In the genomic region with DNA sequence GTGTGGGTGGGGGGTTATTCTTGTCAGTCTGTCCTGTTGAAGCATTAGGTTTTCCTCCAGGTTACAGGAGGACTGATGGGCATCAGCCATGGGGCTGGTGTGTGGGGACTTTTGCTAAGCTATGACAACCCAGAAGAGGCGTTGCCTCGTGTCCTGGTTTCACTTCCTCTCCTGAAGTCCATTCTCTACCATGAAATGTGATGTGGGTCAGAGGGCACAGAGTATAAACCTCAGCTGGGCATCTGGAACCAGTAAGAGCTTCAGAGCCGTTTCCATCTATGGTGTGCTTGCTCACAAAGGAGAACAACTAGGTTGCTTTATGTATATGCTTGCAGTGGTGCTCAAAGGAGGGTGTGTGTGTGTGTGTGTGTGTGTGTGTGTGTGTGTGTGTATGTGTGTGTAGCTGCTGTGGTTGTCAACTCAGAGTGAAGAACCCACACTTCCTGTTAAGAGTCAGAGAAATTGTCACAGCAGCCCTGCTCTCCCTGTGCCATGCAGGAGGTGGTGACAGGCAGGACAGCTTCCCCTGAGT, we compare ENCODE assay signal across 13 mouse cellular contexts. TPM values are rescaled to one million over a fixed set of nuclear protein-coding genes. Genes with fewer than 3 reads are reported as not detected.
A peak's percentile ranks its signal among the peaks of the same experiment; 100 is the strongest.
DNase-seq lines count a peak whose midpoint lies in the region; ATAC-seq and TF ChIP-seq lines count a peak whose summit lies in the region.
"Had no signal": no experiment of that assay in that cellular context is flagged by ENCODE, and none has a peak within 500 bp of the region (broad histone marks: within the 10 kb centered on the region; RNA-seq: fewer than 3 reads in every experiment).

No protein-coding gene starts in this region.

- no peak overlapping the region for H3K27ac ChIP-seq in liver, embryonic 14.5 days
- H3K27ac ChIP-seq in cerebellum, adult 2 months (ENCODE audit: insufficient read depth, low read length) = no peak overlapping the region

- no peaks in the 10 kb centered on the region for H3K36me3 ChIP-seq in liver, embryonic 14.5 days (replicated peaks; ENCODE audit: control insufficient read depth, insufficient read depth, low read depth)

- ATAC-seq in liver, embryonic 14.5 days (ENCODE audit: insufficient read depth) = no peak
- no peak for ATAC-seq in cerebellum, adult (ENCODE audit: insufficient number of reproducible peaks, low FRiP score, low TSS enrichment)
- ATAC-seq: Patski had no signal

- 26% methylated on average over 3 of the region's 3 CpGs for WGBS in liver, embryonic 14.5 days (ENCODE audit: insufficient replicate concordance)
- 77% methylated on average over 3 of the region's 3 CpGs for WGBS in cerebellum, adult 2 months

- no peak overlapping the region for H3K4me3 ChIP-seq in liver, embryonic 14.5 days (ENCODE audit: insufficient read depth in 1 of 2, low read depth in 2 of 2, low read length in 2 of 2)
- no peak overlapping the region for H3K4me3 ChIP-seq in cerebellum, adult 2 months (replicated peaks; ENCODE audit: insufficient read depth, low read depth, low read length)
- H3K4me3 ChIP-seq: myocyte had no signal

- TF ChIP-seq CTCF in liver, embryonic 14.5 days (IDR thresholded peaks at IDR 0.05; ENCODE audit: low read depth) = no peak
- TF ChIP-seq CTCF in cerebellum, adult 2 months (IDR thresholded peaks at IDR 0.05; ENCODE audit: borderline replicate concordance, insufficient read depth, low read depth, low read length) = no peak

- no peaks in the 10 kb centered on the region for H3K27me3 ChIP-seq in liver, embryonic 14.5 days (ENCODE audit: control insufficient read depth, insufficient read depth, low read length)
- no peaks in the 10 kb centered on the region for H3K27me3 ChIP-seq in cerebellum, adult 2 months (ENCODE audit: control insufficient read depth, insufficient read depth, low read length)
- H3K27me3 ChIP-seq: Patski had no signal

- TF ChIP-seq EP300 in liver, embryonic 14.5 days (IDR thresholded peaks at IDR 0.05; ENCODE audit: low read depth) = no peak

- no peak overlapping the region for H3K4me2 ChIP-seq in liver, embryonic 14.5 days (ENCODE audit: low read depth)

- H3K9ac ChIP-seq in liver, embryonic 14.5 days (replicated peaks) = peak overlapping the region; percentile 23; the same call in 1 of the 2 replicates

- H3K9me3 ChIP-seq in liver, embryonic 14.5 days (ENCODE audit: control insufficient read depth, low read length) = no peaks in the 10 kb centered on the region

- H3K4me1 ChIP-seq in liver, embryonic 14.5 days (replicated peaks; ENCODE audit: control insufficient read depth in 2 of 2, insufficient read depth in 2 of 2, low read length in 1 of 2) = peaks cover 7 to 29% of the 10 kb centered on the region in 2 experiments
- no peaks in the 10 kb centered on the region for H3K4me1 ChIP-seq in cerebellum, adult 2 months (ENCODE audit: control insufficient read depth, insufficient read depth, low read length)

- TF ChIP-seq POLR2A in cerebellum, adult 2 months (IDR thresholded peaks at IDR 0.05; ENCODE audit: borderline replicate concordance, insufficient read depth, low read length) = no peak

- DNase-seq in lung, adult 18-20 months = peak; percentile 50 to 66
- DNase-seq in lung, postnatal 14 days = no peak
- no peak for DNase-seq in liver, embryonic 14.5 days (ENCODE audit: low read depth in 3 of 3, low spot score in 3 of 3)
- DNase-seq in skeletal muscle tissue, adult 2 months (ENCODE audit: low read depth, low spot score) = peak; percentile 64
- DNase-seq in cerebellum, adult 2 months = no peak
- DNase-seq in frontal cortex, postnatal 10 days (ENCODE audit: low spot score in 2 of 2) = no peak
- DNase-seq in adrenal gland, adult 2 months = no peak
- DNase-seq: kidney, adult 8-10 months had no signal

RNA-seq across cellular contexts. Expression of gene Ankdd1a, which starts 15.3 kb away (rescaled TPM):
- polyA plus RNA-seq in liver, embryonic 14.5 days (2012; rRNA removed) = 0.06 TPM in 1 of 2 replicates, not detected in the other
- not detected in 2 replicates for polyA plus RNA-seq in liver, embryonic 14.5 days (2014; fragmentation: Nextera tagmentation; extraction: Ambion mirVana)
- 0.79 and 1.1 TPM in 2 replicates for polyA plus RNA-seq in cerebellum, adult 2 months (2012; rRNA removed)
- 1 to 10 TPM in 1 of 2 experiments, under 1 TPM in 1; 0.32 to 3.3 TPM for total RNA-seq in adrenal gland, adult 2 months (2021)
- polyA plus RNA-seq in adrenal gland, adult 2 months (2012; rRNA removed) = 0.45 and 0.98 TPM in 2 replicates
- total RNA-seq: heart, adult 18-20 months had no signal
- polyA plus RNA-seq: embryonic facial prominence, embryonic 14.5 days; Patski had no signal

RNA-seq across cellular contexts. Expression of gene Plekho2, which starts 44.6 kb away (rescaled TPM):
- 15.5 and 15.7 TPM in 2 replicates for polyA plus RNA-seq in liver, embryonic 14.5 days (2012; rRNA removed)
- polyA plus RNA-seq in liver, embryonic 14.5 days (2014; fragmentation: Nextera tagmentation; extraction: Ambion mirVana) = 21.5 and 24.2 TPM in 2 replicates
- polyA plus RNA-seq in cerebellum, adult 2 months (2012; rRNA removed) = 27.3 and 28.5 TPM in 2 replicates
- total RNA-seq in adrenal gland, adult 2 months (2021) = 10 to 100 TPM; 49.9 to 61.0 TPM
- polyA plus RNA-seq in adrenal gland, adult 2 months (2012; rRNA removed) = 48.8 and 61.6 TPM in 2 replicates

RNA-seq across cellular contexts. Expression of gene Pif1, which starts 51.7 kb away (rescaled TPM):
- polyA plus RNA-seq in liver, embryonic 14.5 days (2012; rRNA removed) = 10.8 and 11.9 TPM in 2 replicates
- polyA plus RNA-seq in liver, embryonic 14.5 days (2014; fragmentation: Nextera tagmentation; extraction: Ambion mirVana) = 6.8 and 7.7 TPM in 2 replicates
- polyA plus RNA-seq in cerebellum, adult 2 months (2012; rRNA removed) = 0.11 and 0.14 TPM in 2 replicates
- under 1 TPM; 0.29 to 0.45 TPM for total RNA-seq in adrenal gland, adult 2 months (2021)
- polyA plus RNA-seq in adrenal gland, adult 2 months (2012; rRNA removed) = 0.42 and 0.46 TPM in 2 replicates
- total RNA-seq: heart, adult 18-20 months had no signal

Comparison
In these comparisons a context has a peak if more than half of its experiments do, and no peak if none do; other contexts are left out.
1. DNase-seq: peak in lung, adult 18-20 months (2 of 2) and skeletal muscle tissue, adult 2 months (single experiment); none in lung, postnatal 14 days (single experiment), liver, embryonic 14.5 days (0 of 3), cerebellum, adult 2 months (0 of 2), frontal cortex, postnatal 10 days (0 of 2) and adrenal gland, adult 2 months (single experiment).